Mouse (Mus musculus) liver, embryonic 14.5 days (tissue): ENCODE results near the gene Pds5a. TPM values are rescaled to one million over a fixed set of nuclear protein-coding genes. Genes with fewer than 3 reads are reported as not detected.

Source experiments
- ATAC-seq: fragments of 200-750 bp; cut with Nextera tagmentation; 2 replicates; pipeline ENCODE4 v1.8.0; 2017; ENCODE audit warnings: moderate number of reproducible peaks, mild to moderate bottlenecking, moderate library complexity; ENCODE audit not compliant: insufficient read depth
- DNase-seq, 3 experiments: peaks; one replicate each; pipeline ENCODE4 v3.0.0-alpha.2; 2012 to 2013; ENCODE audit warnings: low read depth in 3 of 3, low spot score in 3 of 3
- H3K27ac ChIP-seq: fragments of 300-500 bp; sonication (generic); 2 replicates; pipeline ENCODE4 v1.5.1; 2014; ENCODE audit warnings: moderate library complexity, mild to moderate bottlenecking, control low read depth, inconsistent platforms
- H3K27me3 ChIP-seq: fragments of 300-500 bp; sonication (generic); 2 replicates; pipeline ENCODE4 v1.6.1; 2014; ENCODE audit warnings: mild to moderate bottlenecking, low read length, moderate library complexity; ENCODE audit not compliant: control insufficient read depth, insufficient read depth
- H3K36me3 ChIP-seq: fragments of 300-500 bp; sonication (generic); replicated peaks from 2 replicates; pipeline ENCODE4 v1.6.1; 2014; ENCODE audit warnings: low read depth; ENCODE audit not compliant: control insufficient read depth, insufficient read depth
- H3K4me1 ChIP-seq, 2 experiments: fragments of 200-500 bp in 1 of 2; fragments of 300-500 bp in 1 of 2; sonication (generic) in 1 of 2; replicated peaks; 2 replicates each; pipeline ENCODE4 v1.6.1; 2012 to 2014; ENCODE audit warnings: antibody characterized with exemption in 1 of 2, inconsistent platforms in 1 of 2, low read length in 1 of 2; ENCODE audit not compliant: control insufficient read depth in 2 of 2, insufficient read depth in 2 of 2
- H3K4me2 ChIP-seq: fragments of 300-500 bp; sonication (generic); 2 replicates; pipeline ENCODE4 v1.6.1; 2014; ENCODE audit warnings: low read depth, mild to moderate bottlenecking, control low read depth, moderate library complexity
- H3K4me3 ChIP-seq, 2 experiments: fragments of 200-500 bp in 1 of 2; fragments of 300-500 bp in 1 of 2; sonication (generic) in 1 of 2; 2 replicates each; pipeline ENCODE4 v1.5.1; 2012 to 2014; ENCODE audit warnings: low read depth in 2 of 2, low read length in 2 of 2, mild to moderate bottlenecking in 2 of 2, control low read depth in 1 of 2, inconsistent platforms in 1 of 2, moderate library complexity in 1 of 2; ENCODE audit not compliant: insufficient read depth in 1 of 2
- H3K9ac ChIP-seq: fragments of 300-500 bp; sonication (generic); replicated peaks from 2 replicates; pipeline ENCODE4 v1.6.1; 2014; ENCODE audit warnings: mild to moderate bottlenecking, control low read depth, moderate library complexity
- H3K9me3 ChIP-seq: fragments of 300-500 bp; sonication (generic); 2 replicates; pipeline ENCODE4 v1.6.1; 2016; ENCODE audit warnings: low read length, mixed read lengths; ENCODE audit not compliant: control insufficient read depth
- CTCF ChIP-seq: IDR thresholded peaks from 2 replicates; pipeline ENCODE4 v1.5.1; 2016; ENCODE audit warnings: antibody characterized with exemption, low read depth, control low read depth
- EP300 ChIP-seq: IDR thresholded peaks from 2 replicates; pipeline ENCODE4 v1.6.1; 2016; ENCODE audit warnings: antibody characterized with exemption, low read depth
- WGBS: fragments of 180-500 bp; shearing (Covaris S2); extraction: QIAGEN DNeasy Blood & Tissue Kit; methylation state at CpG from one replicate; pipeline ENCODE4 v1.1.7; 2014; ENCODE audit not compliant: insufficient replicate concordance; 5-methylcytosine and 5-hydroxymethylcytosine counted together
- polyA plus RNA-seq, 2 experiments: library from polyadenylated mRNA; depleted of rRNA in 1 of 2; stranded (reverse) in 1 of 2; unstranded in 1 of 2; fragments of >200 nt; fragmentation: Nextera tagmentation in 1 of 2; extraction: Ambion mirVana in 1 of 2; gene quantifications; 2 replicates each; pipeline versions ENCODE4 v1.2.1 to v1.2.3; 2012 to 2014

Gene Pds5a
- polyA plus RNA-seq, 2 experiments: 24.9 to 31.4 TPM

DNA sequence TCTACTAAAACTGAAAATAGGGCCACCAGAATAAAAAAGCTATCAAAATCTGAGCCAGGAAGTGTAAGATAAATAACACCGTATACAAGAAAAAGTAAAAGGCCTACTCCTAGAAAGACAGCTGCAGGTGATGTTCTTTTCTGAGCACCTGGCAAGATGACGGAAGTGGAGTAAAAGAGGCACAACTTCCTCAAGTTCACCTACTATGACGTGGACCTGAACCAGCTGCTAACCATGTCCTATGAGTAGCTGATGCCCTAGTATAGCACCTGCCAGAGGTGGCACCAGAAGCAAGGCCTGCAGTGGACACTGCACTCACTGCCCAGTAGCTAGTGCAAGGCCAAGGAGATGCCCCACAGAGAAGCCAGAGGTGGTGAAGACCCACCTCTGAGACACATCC is 9.3 kb downstream of the Pds5a start:
- Histone ChIP-seq H3K27me3 (no peaks in the 10 kb centered on the region), H3K4me3 (no peak overlapping the region), H3K27ac (no peak overlapping the region), H3K9me3 (no peaks in the 10 kb centered on the region), H3K9ac (no peak overlapping the region), H3K4me2 (no peak overlapping the region), H3K4me1 (0 out of 4 replicates have a peak, but pooled peaks cover 0 to 2% of the 10 kb centered on the region in 2 experiments), H3K36me3 (peaks cover 11% of the 10 kb centered on the region)
- no peak for TF ChIP-seq EP300
- no peak for TF ChIP-seq CTCF
- WGBS: 75% methylated on average over 3 of the region's 3 CpGs
- no peak for ATAC-seq
- no peak for DNase-seq

DNA sequence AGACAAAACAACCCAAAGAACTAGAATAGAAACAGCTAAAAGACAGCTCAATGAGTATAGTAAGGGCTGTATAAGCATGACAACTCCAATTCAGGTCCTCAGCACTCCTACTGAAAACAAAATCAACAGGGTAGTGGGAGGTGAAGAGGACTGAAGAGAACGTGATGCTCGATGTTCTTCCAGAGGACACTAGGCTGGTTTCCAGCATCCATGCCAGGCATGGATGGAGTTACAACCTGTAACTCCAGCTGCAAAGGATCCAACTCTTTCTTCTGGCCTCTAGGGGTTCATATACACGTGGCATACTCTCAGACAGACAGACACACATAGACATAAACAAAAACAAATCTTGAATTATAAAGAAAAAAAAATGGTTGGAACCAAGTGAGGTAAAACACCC is 11.3 kb downstream of the Pds5a start:
- Histone ChIP-seq H3K4me1 (0 out of 4 replicates have a peak, but pooled peaks cover 0 to 2% of the 10 kb centered on the region in 2 experiments), H3K9ac (no peak overlapping the region), H3K27ac (no peak overlapping the region), H3K4me2 (no peak overlapping the region), H3K36me3 (peaks cover 11% of the 10 kb centered on the region), H3K27me3 (no peaks in the 10 kb centered on the region), H3K9me3 (no peaks in the 10 kb centered on the region), H3K4me3 (no peak overlapping the region)
- TF ChIP-seq EP300: no peak
- no peak for TF ChIP-seq CTCF
- 75% methylated on average over 3 of the region's 3 CpGs for WGBS
- DNase-seq: no peak
- no peak for ATAC-seq

DNA sequence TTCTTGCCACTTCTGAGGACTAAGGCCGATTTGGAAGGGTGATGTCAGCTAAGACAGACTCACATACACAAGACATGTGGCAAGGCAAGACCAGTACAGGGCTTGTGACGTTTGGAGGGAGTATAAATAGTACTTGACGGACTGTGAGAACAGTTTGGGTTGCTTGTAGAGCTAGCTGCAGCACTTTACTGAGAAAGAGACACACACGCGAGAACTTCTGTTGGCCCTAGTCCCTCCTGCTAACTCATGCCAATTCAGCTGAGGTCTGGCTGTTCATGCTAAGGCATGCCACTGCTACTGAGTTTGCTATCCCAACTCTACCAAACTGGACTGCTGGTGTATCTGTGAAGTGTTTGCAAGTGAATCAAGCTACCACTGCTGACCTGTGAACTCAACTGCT is 19.2 kb downstream of the Pds5a start:
- ATAC-seq: no peak
- WGBS: 82% methylated on average over 5 of the region's 5 CpGs
- Histone ChIP-seq H3K9ac (no peak overlapping the region), H3K27me3 (no peaks in the 10 kb centered on the region), H3K36me3 (peaks cover 4% of the 10 kb centered on the region), H3K4me1 (no peaks in the 10 kb centered on the region), H3K4me2 (no peak overlapping the region), H3K9me3 (no peaks in the 10 kb centered on the region), H3K27ac (no peak overlapping the region), H3K4me3 (no peak overlapping the region)
- no peak for DNase-seq
- TF ChIP-seq CTCF (no peak), EP300 (no peak)

DNA sequence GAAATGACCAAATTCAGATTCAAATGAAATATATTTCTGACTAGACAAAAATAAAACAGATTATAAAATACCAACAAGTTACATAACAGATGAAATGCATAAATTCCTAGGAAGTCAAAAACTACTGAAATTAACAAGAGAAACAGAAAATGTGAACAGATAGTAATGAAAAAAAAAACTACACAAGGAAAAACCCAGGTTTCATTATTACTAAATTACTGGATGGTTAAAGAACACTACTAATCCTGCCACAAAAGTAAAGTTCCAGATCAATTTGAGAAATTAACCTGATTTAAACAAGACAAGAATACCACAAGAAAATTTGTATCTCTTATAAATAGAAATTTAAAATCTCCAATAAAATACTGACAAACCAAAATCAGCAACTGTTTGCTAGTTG is 25.9 kb downstream of the Pds5a start:
- no peaks in the 10 kb centered on the region for H3K9me3 ChIP-seq
- ATAC-seq (no peak), DNase-seq (no peak)
- no peak overlapping the region for H3K9ac ChIP-seq
- H3K36me3 ChIP-seq: peaks cover 6% of the 10 kb centered on the region
- no peak overlapping the region for H3K4me3 ChIP-seq
- no peaks in the 10 kb centered on the region for H3K27me3 ChIP-seq
- no peaks in the 10 kb centered on the region for H3K4me1 ChIP-seq
- TF ChIP-seq EP300: no peak
- TF ChIP-seq CTCF: no peak
- no peak overlapping the region for H3K4me2 ChIP-seq
- H3K27ac ChIP-seq: no peak overlapping the region

DNA sequence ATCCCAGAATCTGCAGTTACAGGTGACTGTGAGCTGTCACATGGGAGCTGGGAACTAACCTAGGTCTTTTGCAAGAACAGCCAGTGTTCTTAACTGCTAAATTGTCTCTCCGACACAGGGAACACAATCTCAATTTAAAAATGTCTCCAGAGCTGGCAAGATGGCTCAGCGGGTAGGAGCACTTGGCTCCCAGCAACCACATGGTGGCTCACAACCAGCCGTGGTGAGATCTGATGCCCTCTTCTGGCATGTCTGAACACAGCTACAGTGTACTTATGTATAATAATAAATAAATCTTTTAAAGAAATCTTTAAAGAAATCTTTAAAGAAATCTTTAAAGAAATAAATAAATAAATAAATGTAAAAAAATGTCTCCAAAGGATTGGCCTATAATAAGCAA is 30.4 kb downstream of the Pds5a start:
- Histone ChIP-seq H3K36me3 (peaks cover 9% of the 10 kb centered on the region), H3K4me1 (no peaks in the 10 kb centered on the region), H3K4me3 (no peak overlapping the region), H3K27ac (no peak overlapping the region), H3K27me3 (no peaks in the 10 kb centered on the region), H3K4me2 (no peak overlapping the region), H3K9ac (no peak overlapping the region), H3K9me3 (no peaks in the 10 kb centered on the region)
- DNase-seq (no peak), ATAC-seq (no peak)
- WGBS: 68% methylated on average over 3 of the region's 3 CpGs
- peak; percentile 37 for TF ChIP-seq CTCF
- TF ChIP-seq EP300: no peak
